Mouse (Mus musculus) left cerebral cortex, postnatal 4 days (tissue): ENCODE results near the gene Ap4e1. TPM values are rescaled to one million over a fixed set of nuclear protein-coding genes. Genes with fewer than 3 reads are reported as not detected.
"Not testable (repeated sequence)": the region's sequence is repeated elsewhere in the genome, so short reads cannot be mapped to it uniquely, and the experiment has no call there.

Experiments
- DNase-seq: peaks from one replicate; pipeline ENCODE4 v3.0.0-alpha.2; 2022
- intact Hi-C: fragments of 180-260 bp; cut with DNase I; formaldehyde crosslinking; loops from one replicate; pipeline ENCODE4 v1.15.1; 2025
- microRNA-seq: library from miRNA; unstranded; fragments of <30 nt; microRNA quantifications from one replicate; pipeline ENCODE4 v1.2.0, GENCODE M21; 2022
- total RNA-seq, 2 experiments: library from RNA; stranded (reverse); gene quantifications; 2 replicates each; pipeline ENCODE4 v1.2.3; 2021

Gene Ap4e1
- total RNA-seq, 2 experiments from 2014 or later = 17.0 to 20.3 TPM

GRCm38 (mm10) chr2:127070879-127071278, 62.4 kb downstream of the Ap4e1 start:
- intact Hi-C loops = no loop called here

GRCm38 (mm10) chr2:127074116-127074515, 65.6 kb downstream of the Ap4e1 start:
- DNase-seq = no peak

More at GRCm38 (mm10) chr2:127070879-127071278, 62.4 kb downstream of the Ap4e1 start:
- DNase-seq = no peak

GRCm38 (mm10) chr2:127077611-127078010, 69.1 kb downstream of the Ap4e1 start:
- intact Hi-C loops = no loop called here
- no peak for DNase-seq

More at GRCm38 (mm10) chr2:127074116-127074515, 65.6 kb downstream of the Ap4e1 start:
- intact Hi-C loops = no loop called here

- intact Hi-C loops, DNase-seq: not testable (repeated sequence)
Measured at GRCm38 (mm10) chr2:127079066-127079465, 70.5 kb downstream of the Ap4e1 start.

GRCm38 (mm10) chr2:127079881-127080590, 71.5 kb downstream of the Ap4e1 start:
- intact Hi-C loops = no loop called here
- no peak for DNase-seq

GRCm38 (mm10) chr2:127080591-127081218, 72.2 kb downstream of the Ap4e1 start:
- intact Hi-C loops = no loop called here

GRCm38 (mm10) chr2:127086235-127086634, 77.7 kb downstream of the Ap4e1 start:
- no peak for DNase-seq
- intact Hi-C loops = no loop called here

More at GRCm38 (mm10) chr2:127080591-127081218, 72.2 kb downstream of the Ap4e1 start:
- no peak for DNase-seq

- DNase-seq, intact Hi-C loops: not testable (repeated sequence)
Measured at GRCm38 (mm10) chr2:127090151-127090550, 81.6 kb downstream of the Ap4e1 start.

GRCm38 (mm10) chr2:127092000-127092399, 83.5 kb downstream of the Ap4e1 start:
- no peak for DNase-seq
- intact Hi-C loops = no loop called here

GRCm38 (mm10) chr2:127108986-127109385, 100.5 kb downstream of the Ap4e1 start:
- no peak for DNase-seq
- intact Hi-C loops = no loop called here

Small RNA genes lying within 50 kb of the gene (microRNA-seq; reads per million reads assigned to microRNA genes)
- gene Gm24081 = not detected

Other genes starting within 250 kb of the Ap4e1 start
- gene Usp50, start 225.2 kb upstream of the Ap4e1 start, total RNA-seq = not detected
- gene Trpm7, start 132.5 kb upstream of the Ap4e1 start, total RNA-seq = 10 to 100 TPM; 44.2 to 46.5 TPM
- 10 to 100 TPM; 31.6 to 32.4 TPM for gene Sppl2a, start 75.5 kb upstream of the Ap4e1 start, total RNA-seq
- gene Blvra, start 61.9 kb downstream of the Ap4e1 start, total RNA-seq = 10 to 100 TPM; 17.7 TPM
- gene Ncaph, start 125.2 kb downstream of the Ap4e1 start, total RNA-seq = 1 to 10 TPM; 8.7 to 9.8 TPM
- 10 to 100 TPM; 16.4 to 18.2 TPM for gene Itpripl1, start 134.7 kb downstream of the Ap4e1 start, total RNA-seq
- gene 1810024B03Rik, start 199.6 kb downstream of the Ap4e1 start, total RNA-seq = under 1 TPM; 0.62 to 0.72 TPM
- 100 to 1,000 TPM; 106 to 111 TPM for gene Snrnp200, start 199.7 kb downstream of the Ap4e1 start, total RNA-seq
- gene Ciao1, start 239.1 kb downstream of the Ap4e1 start, total RNA-seq = 10 to 100 TPM; 49.3 to 59.6 TPM
- gene Tmem127, start 239.2 kb downstream of the Ap4e1 start, total RNA-seq = 100 to 1,000 TPM; 106 TPM